Comparison of ENCODE assay signal across 9 mouse cellular contexts in genomic region chr13:24760351-24760870, GRCm38 (mm10). TPM values are rescaled to one million over a fixed set of nuclear protein-coding genes. Genes with fewer than 3 reads are reported as not detected.
A peak's percentile ranks its signal among the peaks of the same experiment; 100 is the strongest.
DNase-seq lines count a peak whose midpoint lies in the region; ATAC-seq and TF ChIP-seq lines count a peak whose summit lies in the region.
"Had no signal": no experiment of that assay in that cellular context is flagged by ENCODE, and none has a peak within 500 bp of the region (broad histone marks: within the 10 kb centered on the region; RNA-seq: fewer than 3 reads in every experiment).

No protein-coding gene starts in this region.

- intact Hi-C loops in gastrocnemius, postnatal 36 days (cut with DNase I): loop anchor here (5.0 kb wide), 1 partner anchor 42 kb away; the partner anchor contains the start of gene BC005537

- peaks cover 50% of the 10 kb centered on the region for H3K36me3 ChIP-seq in midbrain, embryonic 10.5 days
- no peaks in the 10 kb centered on the region for H3K36me3 ChIP-seq in midbrain, embryonic 16.5 days (ENCODE audit: control insufficient read depth, insufficient read depth, low read length)
- H3K36me3 ChIP-seq in forebrain, embryonic 16.5 days (ENCODE audit: control insufficient read depth, insufficient read depth): no peaks in the 10 kb centered on the region
- H3K36me3 ChIP-seq in stomach, postnatal 0 days (ENCODE audit: control insufficient read depth, insufficient read depth, low read length): no peaks in the 10 kb centered on the region

- H3K4me2 ChIP-seq in midbrain, embryonic 16.5 days (ENCODE audit: low read length): no peak overlapping the region
- H3K4me2 ChIP-seq in forebrain, embryonic 16.5 days (ENCODE audit: low read length): 0 out of 2 replicates have a peak overlapping the region, but pooled peaks have one; percentile 10
- peak overlapping the region; percentile 68 for H3K4me2 ChIP-seq in stomach, postnatal 0 days (replicated peaks; ENCODE audit: low read depth)

- peaks cover 24% of the 10 kb centered on the region for H3K4me1 ChIP-seq in midbrain, embryonic 10.5 days
- peaks cover 6% of the 10 kb centered on the region for H3K4me1 ChIP-seq in midbrain, embryonic 16.5 days (ENCODE audit: control insufficient read depth, insufficient read depth, low read length)
- peaks cover 8% of the 10 kb centered on the region for H3K4me1 ChIP-seq in forebrain, embryonic 16.5 days (replicated peaks; ENCODE audit: control insufficient read depth, insufficient read depth, low read length)
- H3K4me1 ChIP-seq in stomach, postnatal 0 days (replicated peaks; ENCODE audit: control insufficient read depth, insufficient read depth): no peaks in the 10 kb centered on the region

- no peak for TF ChIP-seq EP300 in stomach, postnatal 0 days (optimal IDR thresholded peaks at IDR 0.05)

- ATAC-seq in midbrain, embryonic 16.5 days: no peak
- 0 out of 2 replicates have a peak, but pooled peaks have one; percentile 9 for ATAC-seq in forebrain, embryonic 16.5 days
- ATAC-seq in stomach, postnatal 0 days (ENCODE audit: low FRiP score, low TSS enrichment): no peak

- H3K27me3 ChIP-seq in midbrain, embryonic 10.5 days (ENCODE audit: low read depth, poor library complexity, severe bottlenecking): no peaks in the 10 kb centered on the region
- H3K27me3 ChIP-seq in midbrain, embryonic 16.5 days (ENCODE audit: control insufficient read depth, insufficient read depth, low read depth, low read length): no peaks in the 10 kb centered on the region
- H3K27me3 ChIP-seq in forebrain, embryonic 16.5 days (replicated peaks; ENCODE audit: control insufficient read depth, insufficient read depth, low read length): no peaks in the 10 kb centered on the region
- H3K27me3 ChIP-seq in stomach, postnatal 0 days (ENCODE audit: control insufficient read depth, insufficient read depth, low read length): no peaks in the 10 kb centered on the region

- H3K9ac ChIP-seq in midbrain, embryonic 16.5 days (ENCODE audit: low read depth, low read length): no peak overlapping the region
- no peak overlapping the region for H3K9ac ChIP-seq in forebrain, embryonic 16.5 days (replicated peaks; ENCODE audit: low read depth, low read length)
- no peak overlapping the region for H3K9ac ChIP-seq in stomach, postnatal 0 days (ENCODE audit: low read length)

- no peak for DNase-seq in midbrain, embryonic 10.5 days (ENCODE audit: low spot score)
- peak; percentile 18 for DNase-seq in large intestine, adult 2 months (ENCODE audit: low read depth, low spot score)
- no peak for DNase-seq in stomach, postnatal 0 days (ENCODE audit: low spot score)
- DNase-seq in gastrocnemius, postnatal 36 days: no peak
- DNase-seq in embryo, embryonic 11 days: no peak
- DNase-seq in retina, postnatal 1 day: no peak

- H3K27ac ChIP-seq in midbrain, embryonic 10.5 days (replicated peaks): peak overlapping the region; percentile 99
- no peak overlapping the region for H3K27ac ChIP-seq in midbrain, embryonic 16.5 days (ENCODE audit: low read length)
- H3K27ac ChIP-seq in forebrain, embryonic 16.5 days (ENCODE audit: low read length): no peak overlapping the region
- H3K27ac ChIP-seq in stomach, postnatal 0 days (replicated peaks): no peak overlapping the region

- 85% methylated on average over 5 of the region's 5 CpGs for WGBS in midbrain, embryonic 10.5 days
- WGBS in midbrain, embryonic 16.5 days: 71% methylated on average over 5 of the region's 5 CpGs
- WGBS in forebrain, embryonic 16.5 days: 27% methylated on average over 5 of the region's 5 CpGs
- WGBS in large intestine, adult 2 months: 26% methylated on average over 5 of the region's 5 CpGs
- 33% methylated on average over 5 of the region's 5 CpGs for WGBS in stomach, postnatal 0 days

- H3K9me3 ChIP-seq in midbrain, embryonic 10.5 days (replicated peaks): no peaks in the 10 kb centered on the region
- H3K9me3 ChIP-seq in midbrain, embryonic 16.5 days (replicated peaks; ENCODE audit: control insufficient read depth, low read length, poor library complexity, severe bottlenecking): no peaks in the 10 kb centered on the region
- no peaks in the 10 kb centered on the region for H3K9me3 ChIP-seq in forebrain, embryonic 16.5 days (ENCODE audit: control insufficient read depth, low read length)
- no peaks in the 10 kb centered on the region for H3K9me3 ChIP-seq in stomach, postnatal 0 days (ENCODE audit: control insufficient read depth, low read length)

- no peak for TF ChIP-seq CTCF in stomach, postnatal 0 days (IDR thresholded peaks at IDR 0.05; ENCODE audit: low read depth)

- peak overlapping the region; percentile 96 for H3K4me3 ChIP-seq in midbrain, embryonic 10.5 days
- no peak overlapping the region for H3K4me3 ChIP-seq in midbrain, embryonic 16.5 days (ENCODE audit: low read depth, low read length)
- no peak overlapping the region for H3K4me3 ChIP-seq in forebrain, embryonic 16.5 days (replicated peaks; ENCODE audit: low read length)
- H3K4me3 ChIP-seq in stomach, postnatal 0 days (ENCODE audit: low read depth, low read length): no peak overlapping the region

RNA-seq across cellular contexts. Expression of gene Gmnn, which starts 1.3 kb away (rescaled TPM):
- polyA plus RNA-seq in midbrain, embryonic 10.5 days (2016; fragmentation: Nextera tagmentation; extraction: Ambion mirVana): 154 and 186 TPM in 2 replicates
- 11.0 and 13.6 TPM in 2 replicates for polyA plus RNA-seq in midbrain, embryonic 16.5 days (2015; fragmentation: Nextera tagmentation; extraction: Ambion mirVana)
- 34.3 and 35.1 TPM in 2 replicates for polyA plus RNA-seq in forebrain, embryonic 16.5 days (2015; fragmentation: Nextera tagmentation; extraction: Ambion mirVana)
- 5.9 and 9.1 TPM in 2 replicates for polyA plus RNA-seq in large intestine, adult 2 months (2012; rRNA removed)
- polyA plus RNA-seq in stomach, postnatal 0 days (2015; fragmentation: Nextera tagmentation; extraction: Ambion mirVana): 39.6 and 43.3 TPM in 2 replicates
- 1 to 10 TPM; 2.9 to 4.7 TPM for total RNA-seq in gastrocnemius, postnatal 36 days (2021)

RNA-seq across cellular contexts. Expression of gene Armh2, which starts 19.4 kb away (rescaled TPM):
- not detected in 2 replicates for polyA plus RNA-seq in midbrain, embryonic 10.5 days (2016; fragmentation: Nextera tagmentation; extraction: Ambion mirVana)
- not detected in 2 replicates for polyA plus RNA-seq in midbrain, embryonic 16.5 days (2015; fragmentation: Nextera tagmentation; extraction: Ambion mirVana)
- 0.25 TPM in 1 of 2 replicates, not detected in the other for polyA plus RNA-seq in forebrain, embryonic 16.5 days (2015; fragmentation: Nextera tagmentation; extraction: Ambion mirVana)
- not detected in 2 replicates for polyA plus RNA-seq in large intestine, adult 2 months (2012; rRNA removed)
- not detected in 2 replicates for polyA plus RNA-seq in stomach, postnatal 0 days (2015; fragmentation: Nextera tagmentation; extraction: Ambion mirVana)
- total RNA-seq in gastrocnemius, postnatal 36 days (2021): not detected
- total RNA-seq: heart, postnatal 14 days had no signal

RNA-seq across cellular contexts. Expression of gene BC005537, which starts 41.0 kb away (rescaled TPM):
- polyA plus RNA-seq in midbrain, embryonic 10.5 days (2016; fragmentation: Nextera tagmentation; extraction: Ambion mirVana): 8.3 and 10.4 TPM in 2 replicates
- 19.8 and 25.9 TPM in 2 replicates for polyA plus RNA-seq in midbrain, embryonic 16.5 days (2015; fragmentation: Nextera tagmentation; extraction: Ambion mirVana)
- 26.8 and 30.9 TPM in 2 replicates for polyA plus RNA-seq in forebrain, embryonic 16.5 days (2015; fragmentation: Nextera tagmentation; extraction: Ambion mirVana)
- polyA plus RNA-seq in large intestine, adult 2 months (2012; rRNA removed): 23.9 and 29.0 TPM in 2 replicates
- polyA plus RNA-seq in stomach, postnatal 0 days (2015; fragmentation: Nextera tagmentation; extraction: Ambion mirVana): 11.0 and 11.1 TPM in 2 replicates
- 10 to 100 TPM; 44.6 to 46.4 TPM for total RNA-seq in gastrocnemius, postnatal 36 days (2021)
